Mouse (Mus musculus) kidney, postnatal 0 days (tissue): ENCODE measurements at regions not wholly inside any gene's neighbourhood (a gene's known extent, or its start where the extent isn't known, plus 50 kb on each side); places are given as distances from the start of the nearest gene placed in this dataset.

Experiments
- ATAC-seq: fragments of 200-750 bp; cut with Nextera tagmentation; replicated peaks from 2 replicates; pipeline ENCODE4 v1.8.0; 2017; ENCODE audit warnings: low read depth, moderate number of reproducible peaks, moderate TSS enrichment, moderate library complexity; ENCODE audit not compliant: low FRiP score
- DNase-seq: peaks from one replicate; pipeline ENCODE4 v3.0.0-alpha.2; 2016; ENCODE audit warnings: low spot score
- H3K27ac ChIP-seq: fragments of 300-500 bp; sonication (generic); 2 replicates; pipeline ENCODE4 v1.5.1; 2014; ENCODE audit warnings: mild to moderate bottlenecking
- H3K27me3 ChIP-seq: fragments of 300-500 bp; sonication (generic); 2 replicates; pipeline ENCODE4 v1.6.1; 2014; ENCODE audit warnings: low read length, mixed read lengths; ENCODE audit not compliant: insufficient read depth
- H3K36me3 ChIP-seq: fragments of 300-500 bp; sonication (generic); 2 replicates; pipeline ENCODE4 v1.6.1; 2014; ENCODE audit warnings: low read length, mixed read lengths; ENCODE audit not compliant: insufficient read depth
- H3K4me1 ChIP-seq: fragments of 300-500 bp; sonication (generic); replicated peaks from 2 replicates; pipeline ENCODE4 v1.6.1; 2014; ENCODE audit warnings: antibody characterized with exemption, low read length, mixed read lengths; ENCODE audit not compliant: insufficient read depth
- H3K4me2 ChIP-seq: fragments of 300-500 bp; sonication (generic); 2 replicates; pipeline ENCODE4 v1.6.1; 2014; ENCODE audit warnings: mild to moderate bottlenecking, low read length, moderate library complexity, mixed read lengths
- H3K4me3 ChIP-seq: fragments of 300-500 bp; sonication (generic); replicated peaks from 2 replicates; pipeline ENCODE4 v1.5.1; 2014; ENCODE audit warnings: low read depth, low read length
- H3K9ac ChIP-seq: fragments of 300-500 bp; sonication (generic); 2 replicates; pipeline ENCODE4 v1.6.1; 2014; ENCODE audit warnings: low read depth, low read length
- H3K9me3 ChIP-seq: fragments of 300-500 bp; sonication (generic); replicated peaks from 2 replicates; pipeline ENCODE4 v1.6.1; 2016; ENCODE audit warnings: low read length, inconsistent platforms, mixed read lengths
- CTCF ChIP-seq: IDR thresholded peaks from 2 replicates; pipeline ENCODE4 v1.5.1; 2016; ENCODE audit warnings: antibody characterized with exemption, low read depth, mild to moderate bottlenecking, moderate library complexity
- WGBS: fragments of 180-500 bp; shearing (Covaris S2); extraction: QIAGEN DNeasy Blood & Tissue Kit; methylation state at CpG from one replicate; pipeline ENCODE4 v1.1.7; 2014; 5-methylcytosine and 5-hydroxymethylcytosine counted together

DNA sequence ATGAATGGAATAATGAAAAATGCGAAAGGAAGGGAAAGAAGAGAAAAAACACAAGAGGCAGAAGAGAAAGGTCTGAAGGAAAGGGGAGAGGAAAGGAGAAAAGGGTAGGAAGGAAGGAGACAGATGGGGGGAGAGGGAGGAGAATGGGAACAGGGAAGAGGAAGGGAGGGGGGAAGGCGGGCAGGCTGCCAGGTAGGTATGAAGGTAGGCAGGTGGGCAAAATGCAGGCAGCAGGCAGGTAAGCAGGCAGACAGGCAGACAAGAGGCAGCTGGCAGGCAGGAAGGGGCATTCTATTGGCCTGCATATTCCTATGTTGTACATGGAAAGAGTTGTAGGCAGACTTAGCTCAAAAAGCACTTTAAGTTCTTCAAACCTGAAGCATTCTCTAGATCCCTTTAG, 72.8 kb downstream of the E030025P04Rik start:
- Histone ChIP-seq H3K27me3 (peaks cover 5% of the 10 kb centered on the region; the same call in 1 of the 2 replicates), H3K9ac (no peak overlapping the region), H3K4me2 (no peak overlapping the region), H3K9me3 (no peaks in the 10 kb centered on the region), H3K27ac (no peak overlapping the region), H3K36me3 (no peaks in the 10 kb centered on the region), H3K4me1 (no peaks in the 10 kb centered on the region), H3K4me3 (no peak overlapping the region)
- 75% methylated on average over 2 of the region's 2 CpGs for WGBS
- no peak for TF ChIP-seq CTCF
- ATAC-seq (no peak), DNase-seq (no peak)

DNA sequence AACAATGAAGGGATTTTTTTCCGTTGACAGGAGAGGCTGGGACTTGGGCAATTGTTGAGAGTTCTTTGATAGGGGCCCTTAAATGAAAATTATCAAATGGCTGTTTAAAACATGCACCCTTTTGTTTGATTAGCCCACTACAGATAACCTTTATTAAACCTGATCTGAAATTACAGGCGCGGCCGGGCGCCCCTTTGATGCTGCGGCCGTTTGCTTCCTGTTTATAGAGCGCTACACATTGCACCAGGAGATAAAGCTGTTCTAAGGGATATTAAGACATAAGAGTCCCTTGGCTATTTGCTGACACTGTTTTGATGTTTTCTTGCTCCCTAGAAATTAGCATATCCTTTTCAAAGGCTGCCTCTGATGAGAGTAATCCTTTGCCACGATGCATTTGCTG, 73.8 kb downstream of the E030025P04Rik start:
- no peak overlapping the region for H3K4me2 ChIP-seq
- no peak overlapping the region for H3K27ac ChIP-seq
- H3K9ac ChIP-seq: no peak overlapping the region
- no peaks in the 10 kb centered on the region for H3K4me1 ChIP-seq
- H3K36me3 ChIP-seq: no peaks in the 10 kb centered on the region
- TF ChIP-seq CTCF: no peak
- DNase-seq: peak; percentile 32
- H3K27me3 ChIP-seq: peaks cover 5% of the 10 kb centered on the region; the same call in 1 of the 2 replicates
- H3K4me3 ChIP-seq: no peak overlapping the region
- H3K9me3 ChIP-seq: no peaks in the 10 kb centered on the region
- no peak for ATAC-seq
- 35% methylated on average over 9 of the region's 9 CpGs for WGBS

GRCm38 (mm10) chr11:109069326-109069709, 74.9 kb downstream of the E030025P04Rik start:
- no peaks in the 10 kb centered on the region for H3K36me3 ChIP-seq
- H3K27ac ChIP-seq: no peak overlapping the region
- H3K4me1 ChIP-seq: no peaks in the 10 kb centered on the region
- H3K27me3 ChIP-seq: peaks cover 5% of the 10 kb centered on the region; the same call in 1 of the 2 replicates
- no peak overlapping the region for H3K4me3 ChIP-seq
- H3K4me2 ChIP-seq: no peak overlapping the region
- WGBS: 44% methylated on average over 6 of the region's 6 CpGs
- no peak overlapping the region for H3K9ac ChIP-seq
- TF ChIP-seq CTCF: no peak
- H3K9me3 ChIP-seq: no peaks in the 10 kb centered on the region
- ATAC-seq (no peak), DNase-seq (no peak)

DNA sequence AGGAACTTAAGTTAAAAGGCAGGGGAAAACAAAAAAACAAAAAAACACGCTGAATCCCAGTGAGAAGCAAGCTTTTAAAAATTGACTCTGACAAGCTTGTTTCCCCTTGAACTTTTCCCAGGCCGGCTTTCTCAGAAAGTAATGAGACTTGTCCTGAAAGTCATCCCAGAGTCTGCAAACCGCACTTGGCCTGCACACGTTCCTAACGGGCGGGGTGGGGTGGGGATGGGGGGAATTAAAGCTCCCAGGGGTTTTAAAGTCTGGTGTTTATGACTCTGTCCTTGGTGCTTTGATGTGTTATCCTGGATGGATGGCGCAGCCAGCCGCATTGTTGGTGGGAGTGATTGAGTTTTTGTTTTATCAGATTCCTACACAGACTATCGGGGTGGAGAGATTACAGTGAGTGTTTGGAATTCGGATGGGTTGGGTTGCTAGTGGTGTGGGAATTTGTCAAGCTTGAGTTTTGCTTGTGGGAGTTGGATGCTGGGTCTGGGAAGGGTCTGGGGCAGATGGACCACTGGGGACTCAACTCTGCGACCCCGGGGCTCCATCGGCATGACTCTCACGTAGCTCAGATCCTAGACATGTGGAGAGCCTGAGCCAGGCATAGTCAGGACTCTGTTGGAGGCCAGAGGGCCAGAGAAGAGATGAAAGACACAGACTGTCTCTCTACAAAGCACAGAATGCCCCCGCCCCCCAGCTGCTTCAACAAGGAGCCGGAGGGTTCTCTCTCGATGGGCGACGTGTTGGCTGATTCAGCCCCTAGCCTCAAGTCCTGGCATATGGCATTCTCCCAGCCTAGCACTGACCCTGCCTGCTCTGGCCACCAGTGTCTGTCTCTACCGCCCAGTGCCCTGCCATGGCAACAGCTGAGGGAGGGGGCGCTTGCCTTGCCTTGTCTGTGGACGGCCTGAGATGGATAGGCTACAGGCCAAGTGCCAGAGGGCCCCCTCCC, 75.5 kb downstream of the E030025P04Rik start:
- Histone ChIP-seq H3K4me1 (no peaks in the 10 kb centered on the region), H3K4me3 (no peak overlapping the region), H3K9ac (no peak overlapping the region), H3K27me3 (peaks cover 5% of the 10 kb centered on the region; the same call in 1 of the 2 replicates), H3K36me3 (no peaks in the 10 kb centered on the region), H3K27ac (no peak overlapping the region), H3K9me3 (no peaks in the 10 kb centered on the region), H3K4me2 (no peak overlapping the region)
- no peak for TF ChIP-seq CTCF
- peak; percentile 59 for DNase-seq
- 15% methylated on average over 22 of the region's 22 CpGs for WGBS
- no peak for ATAC-seq

- H3K4me2 ChIP-seq: no peak overlapping the region
- DNase-seq (no peak), ATAC-seq (no peak)
- no peak overlapping the region for H3K27ac ChIP-seq
- H3K4me1 ChIP-seq: no peaks in the 10 kb centered on the region
- H3K27me3 ChIP-seq: peaks cover 5% of the 10 kb centered on the region; the same call in 1 of the 2 replicates
- H3K36me3 ChIP-seq: no peaks in the 10 kb centered on the region
- WGBS: 68% methylated on average over 7 of the region's 7 CpGs
- no peak for TF ChIP-seq CTCF
- no peak overlapping the region for H3K9ac ChIP-seq
- no peaks in the 10 kb centered on the region for H3K9me3 ChIP-seq
- H3K4me3 ChIP-seq: no peak overlapping the region
These were observed 76.4 kb downstream of the E030025P04Rik start for GRCm38 (mm10) chr11:109067733-109068132.

DNA sequence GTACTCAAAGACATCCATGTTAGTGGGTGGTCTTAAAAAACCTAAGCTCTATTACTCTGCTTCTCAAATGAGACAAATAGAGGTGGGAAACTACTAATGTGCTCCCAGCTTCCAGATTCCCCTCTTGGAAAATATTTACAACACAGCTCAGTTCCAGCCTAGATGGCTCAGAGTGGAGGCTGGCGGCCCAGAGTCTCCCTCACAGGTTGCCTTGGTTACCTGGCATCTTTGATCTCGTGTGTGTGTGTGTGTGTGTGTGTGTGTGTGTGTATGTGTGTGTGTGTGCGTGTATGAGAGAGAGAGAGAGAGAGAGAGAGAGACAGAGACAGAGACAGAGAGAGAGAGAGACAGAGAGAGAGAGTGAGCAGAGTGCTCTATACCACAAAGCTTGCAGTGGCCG, 82.2 kb downstream of the E030025P04Rik start:
- no peak overlapping the region for H3K4me2 ChIP-seq
- no peak for TF ChIP-seq CTCF
- H3K9me3 ChIP-seq: no peaks in the 10 kb centered on the region
- H3K4me3 ChIP-seq: no peak overlapping the region
- WGBS: 60% methylated on average over 4 of the region's 4 CpGs
- DNase-seq (no peak), ATAC-seq (no peak)
- no peaks in the 10 kb centered on the region for H3K36me3 ChIP-seq
- no peak overlapping the region for H3K27ac ChIP-seq
- no peaks in the 10 kb centered on the region for H3K4me1 ChIP-seq
- H3K27me3 ChIP-seq: no peaks in the 10 kb centered on the region
- no peak overlapping the region for H3K9ac ChIP-seq

DNA sequence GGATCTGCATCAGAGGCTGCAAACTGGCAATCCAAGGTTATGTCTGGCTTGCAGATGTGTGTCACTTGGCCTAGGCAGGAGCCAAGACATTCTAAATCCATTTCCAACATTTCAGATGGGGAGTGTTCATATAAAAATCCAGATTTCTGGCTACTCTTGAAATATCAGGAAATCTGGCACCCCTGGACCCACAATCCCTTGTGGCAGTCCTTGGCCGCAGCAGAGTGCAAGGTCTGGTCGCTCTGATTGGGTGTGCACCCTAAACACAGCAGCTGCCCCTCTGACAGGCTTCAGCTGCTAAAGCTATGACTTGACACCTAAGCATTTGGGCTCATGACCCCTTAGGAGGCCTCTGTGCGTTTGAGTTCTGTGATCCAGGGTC, 83.7 kb downstream of the E030025P04Rik start:
- no peak overlapping the region for H3K27ac ChIP-seq
- H3K9ac ChIP-seq: no peak overlapping the region
- H3K4me1 ChIP-seq: no peaks in the 10 kb centered on the region
- no peaks in the 10 kb centered on the region for H3K27me3 ChIP-seq
- DNase-seq: no peak
- WGBS: 43% methylated on average over 3 of the region's 3 CpGs
- no peak overlapping the region for H3K4me3 ChIP-seq
- H3K4me2 ChIP-seq: no peak overlapping the region
- ATAC-seq: no peak
- no peaks in the 10 kb centered on the region for H3K36me3 ChIP-seq
- H3K9me3 ChIP-seq: no peaks in the 10 kb centered on the region
- TF ChIP-seq CTCF: no peak
